Mouse (Mus musculus) myocyte (in vitro differentiated cells): ENCODE data around the gene Dtx4.

Source experiments
- CEBPB ChIP-seq: IDR thresholded peaks from 2 replicates; pipeline ENCODE4 v1.6.1; 2011; ENCODE audit warnings: mild to moderate bottlenecking, moderate library complexity; ENCODE audit not compliant: poor library complexity, insufficient read depth, severe bottlenecking
- E2F4 ChIP-seq: IDR thresholded peaks from one replicate; pipeline ENCODE4 v1.6.1; 2011; ENCODE audit warnings: mild to moderate bottlenecking, control low read depth, moderate library complexity; ENCODE audit not compliant: insufficient read depth
- MAX ChIP-seq: IDR thresholded peaks from one replicate; pipeline ENCODE4 v1.6.1; 2011; ENCODE audit warnings: low read depth, mild to moderate bottlenecking, control low read depth
- MYOD1 ChIP-seq, 3 experiments: IDR thresholded peaks; one replicate each; pipeline ENCODE4 v1.6.1; 2011; ENCODE audit warnings: control low read depth in 2 of 3, low read depth in 2 of 3, mild to moderate bottlenecking in 2 of 3, moderate library complexity in 1 of 3; ENCODE audit not compliant: insufficient read length in 2 of 3, control insufficient read depth in 1 of 3
- MYOG ChIP-seq, 3 experiments: IDR thresholded peaks; one replicate each; pipeline ENCODE4 v1.6.1; 2011; ENCODE audit warnings: control low read depth in 2 of 3, low read depth in 2 of 3, mild to moderate bottlenecking in 2 of 3; ENCODE audit not compliant: insufficient read length in 2 of 3, control insufficient read depth in 1 of 3, insufficient read depth in 1 of 3
- POLR2A ChIP-seq: IDR thresholded peaks from one replicate; pipeline ENCODE4 v1.6.1; 2011; ENCODE audit warnings: low read depth, mild to moderate bottlenecking, control low read depth, moderate library complexity; ENCODE audit not compliant: insufficient read length
- POLR2AphosphoS2 ChIP-seq: IDR thresholded peaks from one replicate; pipeline ENCODE4 v1.6.1; 2011; ENCODE audit warnings: low read depth, control low read depth; ENCODE audit not compliant: insufficient read length
- SRF ChIP-seq: IDR thresholded peaks from one replicate; pipeline ENCODE4 v1.6.1; 2011; ENCODE audit warnings: low read depth; ENCODE audit not compliant: control insufficient read depth, insufficient read length
- TCF3 ChIP-seq: IDR thresholded peaks from one replicate; pipeline ENCODE4 v1.6.1; 2011; ENCODE audit warnings: low read depth, control low read depth; ENCODE audit not compliant: insufficient read length
- USF1 ChIP-seq: IDR thresholded peaks from one replicate; pipeline ENCODE4 v1.6.1; 2011; ENCODE audit warnings: low read depth, mild to moderate bottlenecking, control low read depth, moderate library complexity

DNA sequence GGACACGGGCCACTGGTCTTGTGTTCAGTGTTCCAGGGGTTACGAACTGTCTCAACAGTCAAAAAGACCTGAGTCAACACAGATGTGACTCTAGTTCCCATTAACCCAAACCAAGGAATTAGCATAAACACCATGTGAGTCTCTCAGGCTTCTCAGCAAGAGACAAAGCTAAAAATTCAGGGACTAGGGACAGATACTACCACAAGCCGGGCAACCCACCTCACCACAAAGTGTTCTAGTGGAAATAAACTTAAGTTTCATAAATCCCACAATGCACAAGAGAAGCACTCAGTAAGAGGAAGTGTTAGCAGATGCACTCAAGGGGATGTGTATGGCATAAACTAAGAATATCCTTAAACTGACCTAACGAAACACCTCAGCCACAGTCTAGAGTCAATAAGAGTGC is 66.2 kb downstream of the Dtx4 start:
- no peak for TF ChIP-seq MAX
- no peak for TF ChIP-seq POLR2A
- no peak for TF ChIP-seq MYOG (IDR thresholded peaks at IDR 0.05; ENCODE audit: control insufficient read depth in 1 of 3, insufficient read depth in 1 of 3, insufficient read length in 2 of 3, low read depth in 2 of 3)
- TF ChIP-seq CEBPB: no peak
- no peak for TF ChIP-seq USF1
- no peak for TF ChIP-seq POLR2AphosphoS2
- TF ChIP-seq MYOD1 (IDR thresholded peaks at IDR 0.05; ENCODE audit: control insufficient read depth in 1 of 3, insufficient read length in 2 of 3, low read depth in 2 of 3): no peak
- TF ChIP-seq TCF3: no peak
- TF ChIP-seq SRF: no peak
- no peak for TF ChIP-seq E2F4
